Mouse (Mus musculus): ENCODE measurements around the gene Tmem259. TPM values are rescaled to one million over a fixed set of nuclear protein-coding genes. Genes with fewer than 3 reads are reported as not detected.

Tmem259 gene
- polyA plus RNA-seq, 1 experiment from 2014 or later: 16.0 TPM

DNA sequence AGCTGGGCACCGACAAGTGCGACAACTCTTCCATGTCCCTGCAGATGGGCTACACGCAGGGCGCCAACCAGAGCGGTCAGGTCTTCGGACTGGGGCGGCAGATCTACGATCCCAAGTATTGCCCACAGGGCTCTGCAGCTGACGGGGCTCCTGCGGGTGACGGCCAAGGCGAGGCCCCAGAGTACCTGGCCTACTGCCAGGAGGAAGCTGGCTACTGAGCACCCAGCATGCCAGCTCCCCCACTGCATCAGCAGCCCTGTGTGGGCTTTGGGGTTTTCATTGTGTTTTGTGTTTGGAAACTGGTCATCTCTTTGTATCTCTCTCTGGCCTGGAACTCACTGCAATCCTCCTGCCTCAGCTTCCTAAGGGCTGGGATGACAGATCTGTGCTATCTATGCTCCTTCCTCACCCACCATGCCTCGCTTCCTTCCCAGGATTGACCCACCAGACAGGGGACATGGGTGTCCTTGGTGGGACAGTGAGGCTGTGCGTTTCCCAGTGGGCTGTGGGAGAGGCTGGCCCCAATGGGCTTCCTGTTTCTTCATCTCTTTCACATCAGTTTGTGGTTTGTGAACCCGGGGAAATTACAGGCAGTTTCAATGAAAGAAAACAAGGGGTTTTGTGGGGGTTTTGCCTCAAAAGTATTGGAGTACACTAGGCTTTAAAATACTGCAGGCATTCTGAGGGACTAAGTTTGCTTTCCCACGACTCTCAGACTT, 10.4 kb upstream of the Tmem259 start:
- Histone ChIP-seq H3K36me3 (peaks cover 54% of the 10 kb centered on the region), H3K27ac (no peak overlapping the region), H3K9me3 (peaks cover 10% of the 10 kb centered on the region), H3K27me3 (peaks cover 21% of the 10 kb centered on the region), H3K4me3 (no peak overlapping the region), H3K4me1 (peaks cover 23% of the 10 kb centered on the region), H3K9ac (no peak overlapping the region), H3K4me2 (replicated peaks) (no peak overlapping the region)
- ATAC-seq (ENCODE audit: low FRiP score, low read depth): no peak
- WGBS: 91% methylated on average over 16 of the region's 16 CpGs

DNA sequence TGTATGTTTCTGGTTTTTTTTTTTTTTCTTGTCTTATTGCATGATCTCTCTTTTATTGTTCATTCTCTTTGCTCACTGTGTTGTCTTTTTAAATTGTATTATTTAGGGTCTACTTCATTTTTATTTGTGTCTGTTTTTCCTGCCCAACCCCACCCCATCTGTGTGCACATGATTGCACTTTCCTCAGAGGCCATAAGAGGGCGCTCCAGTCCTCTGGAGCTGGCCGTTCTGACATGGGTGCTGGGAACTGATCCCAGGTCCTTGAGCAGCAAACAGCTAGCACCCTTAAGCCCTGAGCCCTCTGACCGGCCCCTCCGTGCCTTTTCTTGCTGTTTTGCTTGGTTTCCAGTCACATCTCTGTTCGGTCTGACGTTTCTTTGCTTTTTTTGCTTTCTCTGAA, 7.4 kb upstream of the Tmem259 start:
- Histone ChIP-seq H3K27ac (no peak overlapping the region), H3K4me2 (replicated peaks) (no peak overlapping the region), H3K4me1 (peaks cover 34% of the 10 kb centered on the region), H3K4me3 (no peak overlapping the region), H3K36me3 (peaks cover 54% of the 10 kb centered on the region), H3K9ac (no peak overlapping the region), H3K27me3 (no peaks in the 10 kb centered on the region), H3K9me3 (peaks cover 10% of the 10 kb centered on the region)
- ATAC-seq (ENCODE audit: low FRiP score, low read depth): no peak
- 91% methylated on average over 6 of the region's 6 CpGs for WGBS

DNA sequence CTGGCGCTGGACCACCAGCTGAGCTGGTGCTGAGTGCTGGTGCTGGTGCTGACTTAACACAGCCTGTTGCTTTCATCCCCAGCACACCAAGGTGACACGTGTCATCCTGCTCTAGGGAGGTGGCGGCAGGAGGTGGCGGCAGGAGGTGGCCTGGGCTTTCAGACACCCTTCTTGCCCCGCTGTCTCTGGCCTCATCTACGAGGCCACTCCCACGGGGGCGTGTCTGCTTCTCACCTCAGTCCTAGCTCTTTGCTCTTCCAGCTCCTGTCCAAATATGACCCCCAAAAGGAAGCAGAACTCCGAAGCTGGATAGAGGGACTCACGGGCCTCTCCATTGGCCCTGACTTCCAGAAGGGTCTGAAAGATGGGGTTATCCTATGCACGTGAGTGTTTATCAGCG, 7.0 kb upstream of the Tmem259 start:
- H3K9ac ChIP-seq: no peak overlapping the region
- no peaks in the 10 kb centered on the region for H3K27me3 ChIP-seq
- peaks cover 54% of the 10 kb centered on the region for H3K36me3 ChIP-seq
- peaks cover 10% of the 10 kb centered on the region for H3K9me3 ChIP-seq
- H3K4me1 ChIP-seq: peaks cover 39% of the 10 kb centered on the region
- H3K27ac ChIP-seq: no peak overlapping the region
- peak overlapping the region; percentile 11; the same call in 1 of the 2 replicates for H3K4me2 ChIP-seq (replicated peaks)
- WGBS: 71% methylated on average over 12 of the region's 12 CpGs
- no peak for ATAC-seq (ENCODE audit: low FRiP score, low read depth)
- H3K4me3 ChIP-seq: no peak overlapping the region

DNA sequence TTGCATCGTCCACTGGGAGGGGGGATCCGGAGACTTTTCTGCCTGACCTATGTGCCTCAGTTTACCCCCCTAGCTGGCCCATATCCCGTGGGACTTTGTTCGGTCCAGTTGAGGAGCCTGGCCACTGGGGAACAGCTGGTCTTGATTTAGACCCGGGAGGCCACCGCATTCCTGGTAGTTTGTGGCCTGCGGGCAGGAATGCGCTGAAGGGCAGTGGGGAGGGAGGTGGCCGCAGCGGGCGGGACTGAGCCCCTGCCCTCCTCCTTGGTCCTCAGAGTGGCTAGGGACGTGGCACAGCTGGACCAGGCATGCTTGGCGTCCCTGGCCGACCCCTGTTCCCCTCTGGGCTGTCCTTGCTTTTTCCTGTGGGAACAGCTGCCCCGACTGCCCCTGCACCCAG, 5.7 kb upstream of the Tmem259 start:
- H3K27me3 ChIP-seq: no peaks in the 10 kb centered on the region
- no peak for ATAC-seq (ENCODE audit: low FRiP score, low read depth)
- peak overlapping the region; percentile 55; the same call in 1 of the 2 replicates for H3K27ac ChIP-seq
- H3K4me2 ChIP-seq (replicated peaks): peak overlapping the region; percentile 89
- H3K4me3 ChIP-seq: peak overlapping the region; percentile 80
- WGBS: 6% methylated on average over 15 of the region's 15 CpGs
- H3K9ac ChIP-seq: peak overlapping the region; percentile 90
- H3K36me3 ChIP-seq: peaks cover 43% of the 10 kb centered on the region
- peaks cover 10% of the 10 kb centered on the region for H3K9me3 ChIP-seq
- peaks cover 44% of the 10 kb centered on the region for H3K4me1 ChIP-seq

DNA sequence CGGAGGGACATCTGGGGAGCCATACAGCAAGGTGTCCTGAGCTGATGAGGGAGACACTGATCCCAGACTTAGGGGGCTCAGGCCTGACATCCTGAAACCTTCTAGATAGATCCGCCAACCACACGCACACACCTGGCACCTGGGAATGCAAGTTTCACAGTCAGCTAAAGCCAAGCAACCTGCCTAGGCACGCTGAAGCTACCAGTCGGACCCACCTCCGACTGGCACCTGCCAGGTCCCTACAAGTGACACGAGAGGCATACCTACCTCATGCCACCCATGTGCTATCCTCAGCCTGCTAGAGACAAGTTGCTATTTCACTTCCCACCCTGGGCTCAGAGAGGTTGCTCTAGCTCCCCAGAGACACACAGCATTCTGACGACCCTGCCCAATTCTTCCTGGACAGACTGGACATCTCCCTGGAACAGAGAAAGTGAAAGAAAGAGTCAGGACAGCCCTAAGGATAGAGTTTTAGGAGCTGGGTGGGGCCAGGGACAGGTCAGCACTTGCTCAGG, 5.2 kb upstream of the Tmem259 start:
- no peak for ATAC-seq (ENCODE audit: low FRiP score, low read depth)
- Histone ChIP-seq H3K9ac (peak overlapping the region; percentile 90), H3K9me3 (peaks cover 10% of the 10 kb centered on the region)

DNA sequence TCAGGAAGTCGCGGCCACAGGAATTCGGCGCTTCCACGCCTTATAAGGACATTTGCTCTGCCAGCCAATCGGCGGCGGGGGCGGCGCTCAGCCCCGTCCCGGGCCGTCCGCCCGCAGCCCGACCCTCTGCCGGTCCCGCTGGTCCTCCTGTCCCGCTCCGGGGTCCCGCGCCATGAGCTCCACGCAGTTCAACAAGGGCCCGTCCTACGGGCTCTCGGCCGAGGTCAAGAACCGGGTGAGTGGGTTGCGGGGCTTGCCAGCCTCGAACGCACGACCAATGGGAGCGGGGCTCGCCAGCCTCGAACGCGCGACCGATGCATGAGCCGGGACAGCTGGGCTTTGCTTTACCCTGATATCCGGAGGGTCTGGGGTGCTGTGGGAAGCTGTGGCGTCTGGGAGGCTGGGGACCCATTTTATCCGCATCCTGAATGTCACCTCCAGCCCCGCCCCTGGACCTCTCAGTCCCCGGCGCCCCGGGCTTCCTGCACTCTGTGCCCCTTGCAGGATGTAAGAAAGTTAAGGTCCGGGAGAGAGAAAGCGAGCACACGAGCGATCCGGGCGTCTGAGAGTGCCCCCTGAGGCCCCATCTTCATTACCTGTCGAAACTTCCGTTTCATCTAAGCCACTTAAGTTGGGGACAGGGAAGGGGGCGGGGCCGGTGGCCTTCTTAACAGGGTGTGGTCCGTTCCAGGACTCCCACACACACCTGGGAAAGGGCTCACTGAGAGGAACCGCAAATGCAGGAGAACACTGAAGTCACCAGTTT, 4.6 kb upstream of the Tmem259 start, which contains the start of gene Cnn2:
Cnn2 (plus strand) TSS at position 79 of the 766 bp plus-strand sequence.
- Histone ChIP-seq H3K36me3 (peaks cover 31% of the 10 kb centered on the region), H3K4me1 (peaks cover 44% of the 10 kb centered on the region), H3K27ac (peak within 1 kb of the TSS; percentile 88), H3K4me3 (peak within 1 kb of the TSS; percentile 80), H3K9ac (peak within 1 kb of the TSS; percentile 90), H3K4me2 (replicated peaks) (peak within 1 kb of the TSS; percentile 89), H3K9me3 (peaks cover 10% of the 10 kb centered on the region), H3K27me3 (no peaks in the 10 kb centered on the region)
- ATAC-seq (ENCODE audit: low FRiP score, low read depth): 0 out of 2 replicates have a peak, but pooled peaks have one; percentile 4
- under 1% methylated on average over 59 of the region's 59 CpGs for WGBS

More for the DNA sequence above, 5.2 kb upstream of the Tmem259 start:
- Histone ChIP-seq H3K27ac (peak overlapping the region; percentile 88; the same call in 1 of the 2 replicates), H3K4me3 (peak overlapping the region; percentile 80), H3K27me3 (no peaks in the 10 kb centered on the region), H3K36me3 (peaks cover 37% of the 10 kb centered on the region), H3K4me2 (replicated peaks) (peak overlapping the region; percentile 89), H3K4me1 (peaks cover 44% of the 10 kb centered on the region)
- WGBS: 26% methylated on average over 8 of the region's 8 CpGs

DNA sequence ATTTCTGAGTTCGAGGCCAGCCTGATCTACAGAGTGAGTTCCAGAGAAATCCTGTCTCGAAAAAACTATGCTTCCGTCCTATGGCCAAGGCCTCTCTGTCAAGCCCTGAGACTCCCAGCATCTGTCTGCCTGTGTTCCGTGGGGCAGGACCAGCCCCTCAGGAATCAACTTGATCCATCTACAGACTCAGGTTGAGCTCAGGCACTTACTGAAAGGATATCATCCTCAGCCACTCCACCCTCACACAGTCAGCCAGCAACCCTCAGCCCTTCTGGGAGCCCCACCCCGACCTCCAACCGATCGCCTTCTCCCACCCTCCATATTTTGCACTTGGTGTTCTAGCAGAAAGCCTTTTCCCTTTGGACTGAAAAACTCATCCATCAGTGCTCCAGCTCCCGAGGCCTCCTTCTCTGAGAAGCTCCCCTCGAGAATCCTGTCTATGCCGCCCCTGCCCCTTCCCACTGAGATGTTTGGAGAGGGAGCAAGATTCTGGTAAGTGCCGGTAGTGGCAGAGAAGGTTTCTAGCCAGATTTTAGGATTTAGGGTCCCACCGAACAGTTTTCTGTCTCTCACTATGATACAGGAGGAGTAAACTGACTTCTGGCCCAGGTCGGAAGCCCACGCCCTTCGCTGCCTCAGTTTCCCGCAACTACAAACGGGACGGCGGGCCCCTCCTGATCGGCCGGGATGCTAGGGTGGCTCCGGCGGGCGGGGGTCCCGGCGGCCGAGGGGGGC, 3.8 kb upstream of the Tmem259 start:
- peaks cover 51% of the 10 kb centered on the region for H3K4me1 ChIP-seq
- peak overlapping the region; percentile 90 for H3K9ac ChIP-seq
- H3K4me3 ChIP-seq: peak overlapping the region; percentile 80
- peaks cover 23% of the 10 kb centered on the region for H3K36me3 ChIP-seq
- ATAC-seq (ENCODE audit: low FRiP score, low read depth): no peak
- peak overlapping the region; percentile 89 for H3K4me2 ChIP-seq (replicated peaks)
- H3K27ac ChIP-seq: peak overlapping the region; percentile 88
- no peaks in the 10 kb centered on the region for H3K27me3 ChIP-seq
- 7% methylated on average over 27 of the region's 27 CpGs for WGBS
- peaks cover 10% of the 10 kb centered on the region for H3K9me3 ChIP-seq

DNA sequence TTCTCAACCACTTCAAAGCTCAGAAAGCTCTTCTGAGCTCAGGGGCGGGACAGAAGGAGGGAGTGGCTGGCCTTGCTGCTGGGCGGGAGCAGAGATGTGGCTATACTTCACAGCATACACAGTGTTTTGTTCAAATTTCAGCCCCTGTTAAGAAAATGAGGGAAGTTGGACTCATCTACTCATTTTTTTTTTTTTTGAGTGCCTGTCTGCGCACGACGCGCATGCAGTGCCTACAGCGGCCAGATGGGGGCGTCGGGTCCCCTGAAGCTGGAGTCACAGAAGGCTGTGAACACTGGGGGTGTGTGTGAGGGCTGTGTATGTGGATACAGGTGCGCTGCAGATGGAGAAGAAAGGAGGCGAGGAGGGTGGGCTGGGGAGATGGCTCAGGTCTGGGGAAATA, 2.8 kb upstream of the Tmem259 start:
- ATAC-seq (ENCODE audit: low FRiP score, low read depth): no peak
- H3K4me3 ChIP-seq: peak overlapping the region; percentile 5; the same call in 1 of the 2 replicates
- no peaks in the 10 kb centered on the region for H3K27me3 ChIP-seq
- H3K27ac ChIP-seq: peak overlapping the region; percentile 88
- 0 out of 2 replicates have a peak overlapping the region, but pooled peaks have one; percentile 90 for H3K9ac ChIP-seq
- H3K36me3 ChIP-seq: peaks cover 14% of the 10 kb centered on the region
- WGBS: 6% methylated on average over 11 of the region's 11 CpGs
- peaks cover 58% of the 10 kb centered on the region for H3K4me1 ChIP-seq
- H3K4me2 ChIP-seq (replicated peaks): peak overlapping the region; percentile 89
- H3K9me3 ChIP-seq: peaks cover 10% of the 10 kb centered on the region

DNA sequence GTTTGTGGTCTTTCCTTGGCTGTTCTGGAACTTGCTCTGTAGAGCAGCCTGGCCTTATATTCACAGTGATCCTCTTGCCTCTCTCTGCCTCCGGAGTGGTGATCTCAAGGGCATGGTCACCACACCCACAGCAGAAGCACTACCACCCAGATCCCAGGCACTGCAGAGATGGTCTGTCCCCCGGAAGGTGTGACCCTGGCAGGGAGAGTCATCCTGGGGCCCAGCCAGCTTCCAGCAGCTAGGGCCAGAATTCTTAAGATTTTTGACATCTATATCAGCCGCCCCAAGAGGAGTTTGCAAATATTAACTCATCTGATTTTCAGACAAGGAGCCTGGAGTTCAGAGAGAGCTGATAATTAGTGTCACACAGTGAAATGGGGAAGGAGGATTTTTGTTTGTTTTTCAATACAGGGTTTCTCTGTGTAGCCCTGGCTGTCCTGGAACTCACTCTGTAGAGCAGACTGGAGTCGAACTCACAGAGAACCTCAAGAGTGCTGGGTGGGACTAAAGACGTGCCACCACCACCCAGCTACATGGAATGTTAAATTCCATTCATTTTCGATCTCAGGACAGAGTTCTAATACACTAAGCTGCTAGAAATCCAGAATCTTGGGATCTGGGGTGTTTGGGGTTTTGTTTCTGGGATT, 2.2 kb upstream of the Tmem259 start:
- peak overlapping the region; percentile 65; the same call in 1 of the 2 replicates for H3K9ac ChIP-seq
- H3K4me3 ChIP-seq: peak overlapping the region; percentile 74
- peak overlapping the region; percentile 89 for H3K4me2 ChIP-seq (replicated peaks)
- ATAC-seq (ENCODE audit: low FRiP score, low read depth): no peak
- H3K27ac ChIP-seq: peak overlapping the region; percentile 88; the same call in 1 of the 2 replicates
- no peaks in the 10 kb centered on the region for H3K27me3 ChIP-seq
- H3K9me3 ChIP-seq: peaks cover 6% of the 10 kb centered on the region
- peaks cover 11% of the 10 kb centered on the region for H3K36me3 ChIP-seq
- H3K4me1 ChIP-seq: peaks cover 63% of the 10 kb centered on the region
- 45% methylated on average over 6 of the region's 6 CpGs for WGBS

DNA sequence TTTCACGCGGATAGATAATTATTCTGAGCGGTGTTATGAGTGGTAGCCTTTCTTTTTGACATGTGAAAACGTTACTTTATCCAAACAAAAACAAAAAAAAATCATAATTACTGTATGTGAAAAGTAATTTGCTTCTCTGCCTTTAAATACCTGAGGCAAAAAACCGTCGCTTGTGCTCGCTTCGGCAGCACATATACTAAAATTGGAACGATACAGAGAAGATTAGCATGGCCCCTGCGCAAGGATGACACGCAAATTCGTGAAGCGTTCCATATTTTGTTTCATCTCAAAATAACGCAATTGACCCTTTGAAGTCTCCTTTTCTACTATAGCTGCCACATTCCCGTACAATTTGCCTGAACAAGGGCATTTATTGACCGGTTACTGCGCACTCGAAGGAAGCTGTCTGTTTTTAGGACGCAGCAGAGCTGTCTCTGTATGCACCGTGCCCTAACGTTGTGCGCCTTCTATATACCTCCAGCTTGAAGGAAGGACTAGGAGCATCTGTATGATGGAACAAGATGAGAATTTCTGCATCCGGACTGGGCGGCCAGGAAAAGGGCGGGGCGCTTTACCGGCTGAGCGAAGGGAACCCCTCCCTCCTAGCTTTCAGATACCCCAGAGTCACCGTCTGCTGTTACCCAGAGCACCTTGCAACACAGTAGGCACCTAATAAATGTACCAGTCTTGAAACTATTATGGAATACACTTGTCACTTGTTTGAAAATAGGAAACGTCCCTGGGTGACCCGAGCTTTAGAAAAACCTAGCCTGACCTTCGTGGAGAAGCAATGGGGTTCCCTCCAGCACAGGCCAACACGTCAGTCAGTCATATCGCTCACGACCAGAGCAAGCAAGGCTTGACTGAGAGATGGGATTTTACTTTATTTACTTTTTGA, 1.5 kb upstream of the Tmem259 start:
- peak overlapping the region; percentile 74 for H3K4me3 ChIP-seq
- peaks cover 71% of the 10 kb centered on the region for H3K4me1 ChIP-seq
- WGBS: 5% methylated on average over 35 of the region's 35 CpGs
- peaks cover 11% of the 10 kb centered on the region for H3K36me3 ChIP-seq
- peak overlapping the region; percentile 97 for H3K27ac ChIP-seq
- H3K27me3 ChIP-seq: no peaks in the 10 kb centered on the region
- H3K9me3 ChIP-seq: no peaks in the 10 kb centered on the region
- peak overlapping the region; percentile 75 for H3K9ac ChIP-seq
- H3K4me2 ChIP-seq (replicated peaks): peak overlapping the region; percentile 89
- ATAC-seq (ENCODE audit: low FRiP score, low read depth): no peak
